Mouse (Mus musculus) G1E (cell line): ENCODE data around the gene Zc3h4.

Source experiments
- CTCF ChIP-seq: IDR thresholded peaks from 2 replicates; pipeline ENCODE4 v1.5.1; 2012; ENCODE audit warnings: low read depth, low read length, inconsistent platforms, mixed read lengths
- GATA1 ChIP-seq: IDR thresholded peaks from 2 replicates; pipeline ENCODE4 v1.6.1; 2012; ENCODE audit warnings: borderline replicate concordance, low read length, inconsistent platforms, mixed read lengths
- POLR2AphosphoS5 ChIP-seq: IDR thresholded peaks from 2 replicates; pipeline ENCODE4 v1.6.1; 2012; ENCODE audit warnings: low read depth, low read length, inconsistent platforms; ENCODE audit not compliant: insufficient replicate concordance
- TAL1 ChIP-seq: conservative IDR thresholded peaks from 2 replicates; pipeline ENCODE4 v1.6.1; 2012; ENCODE audit warnings: low read depth, low read length, inconsistent platforms, mixed read lengths

GRCm38 (mm10) chr7:16463214-16463613 is 62.5 kb downstream of the Zc3h4 start:
- TF ChIP-seq CTCF (peak; percentile 94), GATA1 (no peak), POLR2AphosphoS5 (no peak), TAL1 (no peak)
